Mouse (Mus musculus): Measurements from ENCODE around the gene Prn. TPM values are rescaled to one million over a fixed set of nuclear protein-coding genes. Genes with fewer than 3 reads are reported as not detected.

Prn gene
- total RNA-seq, 2 experiments from 2014 or later: not detected

DNA sequence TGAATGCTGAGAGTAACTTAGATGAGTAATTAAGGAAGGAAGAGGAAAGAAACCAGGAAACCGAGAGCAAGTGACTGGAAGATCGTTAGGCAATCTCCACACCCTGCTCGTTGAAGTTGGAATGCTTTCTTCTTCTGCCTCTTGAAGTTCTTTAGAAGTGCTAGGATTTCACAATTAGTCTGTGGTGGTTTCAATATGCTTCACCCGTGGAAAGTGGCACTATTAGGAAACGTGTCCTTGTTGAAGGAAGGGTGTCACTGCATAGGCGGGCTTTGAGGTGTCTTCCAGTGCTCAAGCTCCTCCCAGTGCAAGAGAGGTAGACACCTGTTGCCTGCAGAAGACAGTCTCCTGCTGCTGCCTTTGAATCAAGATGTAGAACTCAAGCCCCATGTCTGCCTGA lies 4.0 kb upstream of the Prn start:
- no peak for ATAC-seq (replicated peaks; ENCODE audit: low FRiP score, low TSS enrichment, poor library complexity, severe bottlenecking)

GRCm38 (mm10) chr2:131906266-131906665 lies 3.5 kb upstream of the Prn start:
- no peak for ATAC-seq (replicated peaks; ENCODE audit: low FRiP score, low TSS enrichment, poor library complexity, severe bottlenecking)

DNA sequence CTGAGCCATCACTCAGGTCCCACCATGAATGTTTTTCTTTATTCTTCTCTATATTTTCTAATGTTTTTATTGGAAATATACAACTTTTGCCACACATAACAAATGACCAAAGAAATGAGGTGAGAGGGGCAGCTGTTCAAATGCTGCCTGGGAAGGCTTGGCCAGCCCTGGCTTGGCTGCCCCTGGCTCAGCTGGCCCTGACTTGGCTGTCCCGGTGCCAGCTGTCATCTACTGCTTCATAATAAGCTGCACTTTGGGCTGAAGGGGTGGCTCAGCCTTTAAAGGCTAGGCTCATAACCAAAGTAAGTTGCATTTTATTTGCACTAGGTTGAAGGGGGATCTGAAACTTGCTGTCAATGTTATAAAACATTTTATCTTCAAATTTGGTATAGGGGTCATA lies 2.9 kb upstream of the Prn start:
- ATAC-seq (replicated peaks; ENCODE audit: low FRiP score, low TSS enrichment, poor library complexity, severe bottlenecking): no peak

- ATAC-seq (replicated peaks; ENCODE audit: low FRiP score, low TSS enrichment, poor library complexity, severe bottlenecking): no peak
These were observed 2.4 kb upstream of the Prn start for GRCm38 (mm10) chr2:131907311-131907710.

DNA sequence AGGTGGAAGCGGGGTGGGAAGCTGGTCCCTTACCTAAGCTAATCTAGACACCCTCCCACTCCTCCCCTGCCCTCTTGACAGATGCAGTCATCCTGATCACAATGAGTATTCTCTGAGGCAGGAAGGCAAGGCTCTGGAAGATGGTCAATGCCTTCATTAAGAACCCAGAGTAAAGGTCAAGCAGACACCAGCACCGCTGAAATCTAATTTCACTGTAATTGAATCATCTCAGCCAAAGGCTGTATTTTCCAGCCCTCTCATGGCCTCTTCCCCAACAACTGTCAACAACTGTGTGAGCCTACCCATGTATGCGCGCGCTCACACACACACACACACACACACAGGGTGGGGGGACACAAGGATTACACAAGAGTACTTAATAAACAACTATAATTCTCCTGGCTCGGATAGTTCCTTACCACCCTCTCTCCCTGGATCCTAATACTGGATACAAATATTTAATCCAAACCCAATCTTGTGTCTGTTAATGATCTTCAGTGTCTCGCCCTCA lies 1.4 kb upstream of the Prn start:
- no peak for ATAC-seq (replicated peaks; ENCODE audit: low FRiP score, low TSS enrichment, poor library complexity, severe bottlenecking)

- no peak for ATAC-seq (replicated peaks; ENCODE audit: low FRiP score, low TSS enrichment, poor library complexity, severe bottlenecking)
These were observed 851 bp upstream of the Prn start for GRCm38 (mm10) chr2:131908906-131909305.

GRCm38 (mm10) chr2:131910847-131911246 lies 1.1 kb downstream of the Prn start:
- ATAC-seq (replicated peaks; ENCODE audit: low FRiP score, low TSS enrichment, poor library complexity, severe bottlenecking): no peak

GRCm38 (mm10) chr2:131911341-131911740 lies 1.6 kb downstream of the Prn start:
- no peak for ATAC-seq (replicated peaks; ENCODE audit: low FRiP score, low TSS enrichment, poor library complexity, severe bottlenecking)

DNA sequence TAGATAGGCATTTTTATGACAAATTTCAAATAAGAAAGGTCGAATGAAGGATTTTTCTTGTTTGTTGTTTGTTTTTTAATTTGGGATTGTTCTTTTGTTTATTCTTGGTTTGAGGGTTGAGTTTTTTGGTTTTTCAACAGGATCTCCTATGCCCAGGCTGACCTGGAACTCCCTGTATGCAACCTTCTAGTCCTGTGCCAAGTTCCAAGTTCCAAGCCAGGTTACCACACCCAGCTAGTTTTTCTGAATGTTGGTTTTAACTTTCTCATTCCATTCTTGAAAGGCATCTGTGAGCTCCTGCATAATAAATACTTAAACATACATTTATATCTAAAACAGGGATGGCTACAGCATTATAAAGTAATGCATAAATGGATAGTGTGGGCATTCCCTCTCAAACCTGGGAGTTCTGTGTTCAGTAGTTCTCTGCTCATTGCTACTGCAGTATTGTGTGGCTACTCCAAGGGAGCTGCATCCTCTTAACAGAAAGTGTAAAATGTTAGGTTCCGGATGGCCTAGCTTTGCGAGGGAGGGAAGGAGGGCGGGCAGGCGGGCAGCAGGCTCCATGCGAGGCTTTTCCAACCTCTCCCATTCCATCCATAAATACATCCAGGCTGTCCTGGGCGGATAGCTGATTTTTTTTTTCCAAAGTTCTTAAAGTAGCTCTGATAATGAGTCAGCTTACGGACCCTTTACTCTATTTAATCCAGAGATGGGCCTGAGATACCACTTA lies 2.9 kb downstream of the Prn start:
- no peak for ATAC-seq (replicated peaks; ENCODE audit: low FRiP score, low TSS enrichment, poor library complexity, severe bottlenecking)

GRCm38 (mm10) chr2:131932275-131932902 lies 22.6 kb downstream of the Prn start:
- peak; percentile 38 for ATAC-seq (replicated peaks; ENCODE audit: low FRiP score, low TSS enrichment, poor library complexity, severe bottlenecking)

DNA sequence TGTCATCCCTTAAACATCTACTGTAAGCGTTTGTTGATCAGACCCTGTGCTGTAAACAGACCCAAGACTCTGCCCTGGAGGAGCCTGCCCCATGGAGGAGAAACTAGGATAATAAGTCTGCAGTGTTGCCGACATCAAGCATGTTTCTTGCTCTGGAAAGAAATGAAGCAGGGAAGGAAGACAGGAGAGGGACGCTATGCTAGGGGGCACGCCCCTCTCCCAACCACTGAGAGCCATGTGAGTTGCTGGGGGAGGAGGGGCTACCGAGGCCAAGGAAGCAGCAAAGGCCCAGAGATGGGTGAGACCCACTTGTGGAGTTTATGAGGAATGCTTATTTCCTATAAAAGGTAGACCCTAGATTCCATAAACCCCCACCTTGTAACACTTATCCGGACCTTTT lies 23.3 kb downstream of the Prn start:
- ATAC-seq (replicated peaks; ENCODE audit: low FRiP score, low TSS enrichment, poor library complexity, severe bottlenecking): no peak

DNA sequence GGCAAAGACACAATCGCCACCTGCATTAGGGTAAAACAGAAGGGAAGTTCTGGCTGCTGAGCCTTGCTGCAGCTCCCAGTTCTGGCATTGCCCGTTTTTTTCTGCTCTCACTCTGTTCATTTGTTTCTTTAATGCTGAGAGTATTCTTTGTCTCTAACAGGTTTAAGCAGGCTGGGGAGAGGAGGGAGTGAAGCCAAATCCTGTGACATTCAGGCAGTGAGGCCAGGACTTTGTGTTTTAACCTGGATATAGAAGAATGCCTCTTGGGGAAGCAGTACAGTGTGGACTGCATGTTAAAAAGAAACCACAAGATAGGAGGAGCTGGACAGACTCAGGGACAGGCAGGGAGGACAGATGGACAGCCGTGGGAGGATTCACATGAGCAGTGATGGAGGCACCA lies 23.8 kb downstream of the Prn start:
- ATAC-seq (replicated peaks; ENCODE audit: low FRiP score, low TSS enrichment, poor library complexity, severe bottlenecking): no peak

DNA sequence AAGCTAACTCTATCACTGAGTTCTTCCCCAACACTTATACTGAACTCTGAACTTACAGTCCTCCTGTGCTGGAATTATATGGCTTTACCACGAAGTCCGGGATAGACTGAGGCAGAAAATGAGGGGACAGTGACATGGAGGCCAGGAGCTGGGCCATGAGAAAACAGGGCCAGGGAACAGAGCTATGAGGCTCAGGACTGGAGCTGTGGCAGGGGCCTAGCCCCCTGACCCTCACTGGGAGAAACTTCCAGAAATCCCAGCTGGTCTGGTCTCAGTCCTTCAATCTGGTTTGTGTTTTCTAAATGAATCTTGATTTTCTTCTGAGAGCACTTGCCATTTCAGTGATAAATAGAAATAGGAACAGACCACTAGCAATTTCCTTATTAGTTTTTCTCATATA lies 24.5 kb downstream of the Prn start:
- ATAC-seq (replicated peaks; ENCODE audit: low FRiP score, low TSS enrichment, poor library complexity, severe bottlenecking): no peak

GRCm38 (mm10) chr2:131935390-131936105 lies 25.8 kb downstream of the Prn start:
- ATAC-seq (replicated peaks; ENCODE audit: low FRiP score, low TSS enrichment, poor library complexity, severe bottlenecking): peak; percentile 87

GRCm38 (mm10) chr2:131936410-131936809 lies 26.7 kb downstream of the Prn start:
- no peak for ATAC-seq (replicated peaks; ENCODE audit: low FRiP score, low TSS enrichment, poor library complexity, severe bottlenecking)

DNA sequence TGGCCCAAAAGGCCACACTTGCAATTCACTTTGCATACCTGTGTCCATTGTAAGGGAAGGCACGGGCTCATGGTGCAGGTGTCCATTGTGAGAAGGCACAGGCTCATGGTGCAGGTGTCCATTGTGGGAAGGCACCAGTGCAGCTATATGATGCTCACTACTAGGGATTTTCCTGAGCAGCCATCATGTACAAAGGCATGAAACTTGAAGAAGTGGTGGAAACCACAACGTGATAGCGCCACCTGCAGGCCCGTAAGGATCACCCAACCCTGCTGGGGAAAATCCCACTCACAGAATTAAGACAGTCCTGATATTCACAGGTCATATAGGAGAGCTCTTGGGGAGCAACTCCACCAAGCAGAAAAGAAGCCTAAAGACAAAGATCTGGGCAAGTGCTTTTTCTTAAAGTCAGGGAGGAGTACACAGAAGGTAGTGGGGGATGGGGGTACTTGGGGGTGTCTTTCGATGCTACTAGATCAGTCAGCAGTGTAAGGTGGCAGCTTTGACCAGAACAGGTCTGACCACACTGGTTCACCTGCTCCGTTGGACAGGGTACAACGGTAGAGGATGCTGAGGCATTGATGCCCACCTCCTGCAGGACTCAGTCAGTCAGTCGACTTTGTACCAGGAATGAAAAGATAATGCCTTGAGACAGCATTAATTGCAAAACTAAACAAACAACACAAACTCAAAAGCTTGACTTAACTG lies 29.8 kb downstream of the Prn start:
- peak; percentile 36; the same call in 1 of the 2 replicates for ATAC-seq (replicated peaks; ENCODE audit: low FRiP score, low TSS enrichment, poor library complexity, severe bottlenecking)

GRCm38 (mm10) chr2:131940506-131940905 lies 30.7 kb downstream of the Prn start:
- ATAC-seq (replicated peaks; ENCODE audit: low FRiP score, low TSS enrichment, poor library complexity, severe bottlenecking): peak; percentile 66

DNA sequence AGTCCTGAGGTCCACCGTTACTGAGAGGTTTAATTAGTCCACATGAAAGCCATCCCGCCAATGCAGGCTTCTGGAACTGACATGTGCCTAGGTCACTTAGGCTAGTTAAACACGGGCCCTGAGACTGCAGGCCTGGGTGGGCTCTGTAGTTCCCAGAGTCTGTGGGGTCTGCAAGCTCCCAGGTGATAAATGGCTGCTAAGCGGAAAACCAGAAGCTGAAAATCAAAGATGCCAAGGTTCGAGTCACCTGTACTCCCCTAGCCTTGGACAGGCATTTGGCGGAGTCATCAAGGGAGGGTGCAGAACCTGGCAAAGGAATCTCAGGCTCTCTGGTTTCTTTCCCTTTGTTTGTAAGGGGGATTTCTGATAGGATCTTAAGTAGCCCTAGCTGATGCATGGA lies 31.7 kb downstream of the Prn start:
- ATAC-seq (replicated peaks; ENCODE audit: low FRiP score, low TSS enrichment, poor library complexity, severe bottlenecking): no peak

DNA sequence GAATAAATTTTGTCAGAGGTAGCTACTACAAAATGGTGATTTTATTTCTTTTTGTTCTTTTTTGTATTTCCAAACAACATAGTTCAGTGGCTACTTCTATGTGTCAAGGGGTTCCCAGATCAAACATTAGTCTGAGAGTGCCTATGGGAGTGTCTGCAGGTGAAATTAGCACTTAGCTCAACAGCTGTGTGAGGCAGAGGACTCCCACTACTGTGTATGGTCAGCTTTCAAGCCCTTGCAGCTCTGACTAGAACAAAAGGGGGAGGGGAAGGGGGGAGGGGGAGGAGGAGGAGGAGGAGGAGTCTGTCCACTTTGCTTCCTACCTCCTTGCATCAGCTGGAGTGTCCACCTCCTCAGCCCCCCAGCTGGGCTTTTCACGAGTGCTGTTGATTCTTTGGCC lies 34.6 kb downstream of the Prn start:
- ATAC-seq (replicated peaks; ENCODE audit: low FRiP score, low TSS enrichment, poor library complexity, severe bottlenecking): no peak

DNA sequence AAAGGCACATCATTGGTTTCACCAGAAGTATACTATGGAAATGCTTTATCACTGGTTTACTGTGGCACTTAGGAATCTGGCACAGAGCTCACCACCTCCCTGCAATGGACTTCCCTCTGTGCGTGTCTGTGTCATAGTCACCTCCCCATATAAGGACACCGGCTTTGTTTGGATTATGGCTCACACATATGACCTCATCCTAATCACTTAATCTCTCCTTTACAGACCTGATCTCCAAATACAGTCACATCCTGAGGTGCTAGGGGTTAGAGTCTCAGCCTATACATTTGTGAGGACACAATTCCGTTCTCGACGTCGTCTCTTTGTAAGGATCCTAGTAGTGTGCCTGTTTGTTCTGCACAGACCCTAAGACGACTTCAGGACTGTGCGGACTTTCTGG lies 35.5 kb downstream of the Prn start:
- ATAC-seq (replicated peaks; ENCODE audit: low FRiP score, low TSS enrichment, poor library complexity, severe bottlenecking): no peak
